Comparison of ENCODE assay signal across 28 mouse cellular contexts in genomic region chr2:102975358-102975945, GRCm38 (mm10).
DNase-seq lines count a peak whose midpoint lies in the region; ATAC-seq and TF ChIP-seq lines count a peak whose summit lies in the region.
"Had no signal": no experiment of that assay in that cellular context is flagged by ENCODE, and none has a peak within 500 bp of the region (broad histone marks: within the 10 kb centered on the region; RNA-seq: fewer than 3 reads in every experiment).

No protein-coding gene starts in this region.

- no peaks in the 10 kb centered on the region for H3K4me1 ChIP-seq in lung, embryonic 16.5 days (replicated peaks; ENCODE audit: control insufficient read depth, insufficient read depth, low read length)
- H3K4me1 ChIP-seq in lung, adult 2 months (ENCODE audit: control insufficient read depth, insufficient read depth, low read length): no peaks in the 10 kb centered on the region
- peaks cover 0 to 8% of the 10 kb centered on the region in 2 experiments; a peak in 1 of 4 replicates for H3K4me1 ChIP-seq in MEL (ENCODE audit: control insufficient read depth in 1 of 2, insufficient read depth in 2 of 2, low read length in 2 of 2)
- no peaks in the 10 kb centered on the region for H3K4me1 ChIP-seq in lung, postnatal 0 days (ENCODE audit: insufficient read depth, low read depth, low read length)
- no peaks in the 10 kb centered on the region for H3K4me1 ChIP-seq in hindbrain, postnatal 0 days (ENCODE audit: insufficient read depth, low read length)
- H3K4me1 ChIP-seq: hindbrain, embryonic 12.5 days; intestine, embryonic 15.5 days had no signal

- ATAC-seq in lung, embryonic 16.5 days (ENCODE audit: low read depth): peak; percentile 71
- peak; percentile 90 for ATAC-seq in lung, postnatal 0 days
- no peak for ATAC-seq in hindbrain, postnatal 0 days
- ATAC-seq: forebrain, embryonic 14.5 days; intestine, embryonic 15.5 days; liver, postnatal 0 days; midbrain, embryonic 16.5 days had no signal

- no peak overlapping the region for H3K4me2 ChIP-seq in lung, embryonic 16.5 days (ENCODE audit: low read depth, low read length)
- H3K4me2 ChIP-seq in lung, postnatal 0 days (replicated peaks; ENCODE audit: low read depth, low read length): no peak overlapping the region
- H3K4me2 ChIP-seq in hindbrain, postnatal 0 days (ENCODE audit: low read depth, low read length): no peak overlapping the region
- H3K4me2 ChIP-seq: heart, embryonic 11.5 days; hindbrain, embryonic 12.5 days; intestine, embryonic 15.5 days; limb, embryonic 12.5 days; liver, embryonic 11.5 days had no signal

- TF ChIP-seq RAD21 in MEL (IDR thresholded peaks at IDR 0.05; ENCODE audit: low read depth, low read length): no peak

- H3K4me3 ChIP-seq in lung, embryonic 16.5 days (ENCODE audit: low read length): no peak overlapping the region
- no peak overlapping the region for H3K4me3 ChIP-seq in lung, adult 2 months (replicated peaks; ENCODE audit: extremely low read depth, low read depth, low read length)
- H3K4me3 ChIP-seq in MEL (ENCODE audit: control insufficient read depth in 1 of 2, insufficient read depth in 1 of 2, low read depth in 2 of 2, low read length in 2 of 2): no peak overlapping the region
- H3K4me3 ChIP-seq in lung, postnatal 0 days (ENCODE audit: low read depth, low read length): no peak overlapping the region
- H3K4me3 ChIP-seq in hindbrain, postnatal 0 days (ENCODE audit: low read length): no peak overlapping the region
- H3K4me3 ChIP-seq: gastrocnemius, adult 2 months; hindbrain, embryonic 12.5 days; intestine, embryonic 15.5 days; limb, embryonic 12.5 days; myocyte had no signal

- no peak for DNase-seq in lung, adult 2 months
- peak; percentile 33 for DNase-seq in MEL (ENCODE audit: low read depth, low spot score)
- peak; percentile 78 for DNase-seq in lung, postnatal 0 days (ENCODE audit: low spot score)
- peak; percentile 19 for DNase-seq in naive thymus-derived CD4-positive, alpha-beta T cell, adult 2 months (ENCODE audit: low read depth)
- no peak for DNase-seq in kidney, postnatal 14 days
- DNase-seq in hindbrain, postnatal 0 days (ENCODE audit: low spot score): no peak
- DNase-seq: adrenal gland, adult 8-10 months; cerebellum, adult 2 months; cerebellum, postnatal 25 days; embryo, embryonic 11 days; gastrocnemius, adult 2 months; kidney, adult 8-10 months; kidney, postnatal 25 days; layer of hippocampus, postnatal 36 days; liver, postnatal 0 days; right cerebral cortex, postnatal 4 days; thymus, adult 2 months; thymus, postnatal 4 days had no signal

- no peaks in the 10 kb centered on the region for H3K27me3 ChIP-seq in lung, embryonic 16.5 days (ENCODE audit: control insufficient read depth, insufficient read depth, low read depth, low read length)
- H3K27me3 ChIP-seq in MEL (ENCODE audit: control insufficient read depth in 1 of 2, insufficient read depth in 2 of 2, low read length in 2 of 2): no peaks in the 10 kb centered on the region; a peak in 1 of 4 replicates
- no peaks in the 10 kb centered on the region for H3K27me3 ChIP-seq in lung, postnatal 0 days (replicated peaks; ENCODE audit: insufficient read depth, low read length)
- no peaks in the 10 kb centered on the region for H3K27me3 ChIP-seq in hindbrain, postnatal 0 days (ENCODE audit: insufficient read depth, low read length)
- H3K27me3 ChIP-seq: hindbrain, embryonic 12.5 days; intestine, embryonic 15.5 days; limb, embryonic 12.5 days had no signal

- H3K36me3 ChIP-seq in lung, embryonic 16.5 days (ENCODE audit: control insufficient read depth, insufficient read depth, low read length): no peaks in the 10 kb centered on the region
- H3K36me3 ChIP-seq in MEL (ENCODE audit: control insufficient read depth in 1 of 2, insufficient read depth in 2 of 2, low read length in 2 of 2): peaks cover 0 to 2% of the 10 kb centered on the region in 2 experiments; a peak in 1 of 4 replicates
- no peaks in the 10 kb centered on the region for H3K36me3 ChIP-seq in lung, postnatal 0 days (ENCODE audit: insufficient read depth, low read length)
- H3K36me3 ChIP-seq in hindbrain, postnatal 0 days (ENCODE audit: insufficient read depth, low read length): no peaks in the 10 kb centered on the region
- H3K36me3 ChIP-seq: hindbrain, embryonic 12.5 days; intestine, embryonic 15.5 days; limb, embryonic 12.5 days had no signal

- no peak for TF ChIP-seq CTCF in lung, adult 2 months (IDR thresholded peaks at IDR 0.05; ENCODE audit: insufficient read depth, low read length)
- TF ChIP-seq CTCF in MEL (IDR thresholded peaks at IDR 0.05 in 2 of 3, conservative IDR thresholded peaks at IDR 0.05 in 1 of 3; ENCODE audit: control insufficient read depth in 1 of 3, insufficient read depth in 1 of 3, low read depth in 2 of 3, low read length in 3 of 3, poor library complexity in 1 of 3, severe bottlenecking in 1 of 3): no peak
- no peak for TF ChIP-seq CTCF in lung, postnatal 0 days (IDR thresholded peaks at IDR 0.05)
- TF ChIP-seq CTCF in hindbrain, postnatal 0 days (IDR thresholded peaks at IDR 0.05; ENCODE audit: low read depth): no peak

- TF ChIP-seq POLR2A in lung, adult 2 months (IDR thresholded peaks at IDR 0.05; ENCODE audit: borderline replicate concordance, extremely low read depth, low read depth, low read length): no peak
- no peak for TF ChIP-seq POLR2A in MEL (IDR thresholded peaks at IDR 0.05; ENCODE audit: control insufficient read depth in 1 of 2, insufficient read depth in 1 of 2, low read depth in 1 of 2, low read length in 2 of 2, poor library complexity in 1 of 2)

- H3K79me2 ChIP-seq in MEL (ENCODE audit: control insufficient read depth, insufficient read depth, low read length, poor library complexity): no peaks in the 10 kb centered on the region

- TF ChIP-seq EP300 in MEL (IDR thresholded peaks at IDR 0.05; ENCODE audit: low read depth in 1 of 2, low read length in 2 of 2): peak in 1 of 2 experiments; percentile 55; a peak in 2 of 4 replicates
- no peak for TF ChIP-seq EP300 in lung, postnatal 0 days (IDR thresholded peaks at IDR 0.05)

- no peaks in the 10 kb centered on the region for H3K9me3 ChIP-seq in lung, embryonic 16.5 days (ENCODE audit: control insufficient read depth, low read length)
- no peaks in the 10 kb centered on the region for H3K9me3 ChIP-seq in MEL (replicated peaks; ENCODE audit: insufficient read depth, low read length)
- no peaks in the 10 kb centered on the region for H3K9me3 ChIP-seq in lung, postnatal 0 days (ENCODE audit: low read length)
- no peaks in the 10 kb centered on the region for H3K9me3 ChIP-seq in hindbrain, postnatal 0 days (ENCODE audit: low read length)
- H3K9me3 ChIP-seq: hindbrain, embryonic 12.5 days; intestine, embryonic 15.5 days; limb, embryonic 12.5 days had no signal

- H3K27ac ChIP-seq in lung, embryonic 16.5 days (ENCODE audit: low read length): no peak overlapping the region; the same call in 1 of the 2 replicates
- no peak overlapping the region for H3K27ac ChIP-seq in MEL (ENCODE audit: control insufficient read depth, low read depth, low read length)
- H3K27ac ChIP-seq in lung, postnatal 0 days (ENCODE audit: low read length): no peak overlapping the region
- H3K27ac ChIP-seq in hindbrain, postnatal 0 days: no peak overlapping the region
- H3K27ac ChIP-seq: gastrocnemius, adult 2 months; hindbrain, embryonic 12.5 days; intestine, embryonic 15.5 days; limb, embryonic 12.5 days; stomach, postnatal 0 days had no signal

- no peak overlapping the region for H3K9ac ChIP-seq in lung, embryonic 16.5 days (ENCODE audit: low read length)
- no peak overlapping the region for H3K9ac ChIP-seq in MEL (ENCODE audit: control insufficient read depth, low read depth, low read length, poor library complexity, severe bottlenecking)
- no peak overlapping the region for H3K9ac ChIP-seq in lung, postnatal 0 days (replicated peaks; ENCODE audit: low read depth)
- no peak overlapping the region for H3K9ac ChIP-seq in hindbrain, postnatal 0 days (replicated peaks; ENCODE audit: low read length)
- H3K9ac ChIP-seq: hindbrain, embryonic 12.5 days; intestine, embryonic 15.5 days; limb, embryonic 12.5 days; liver, postnatal 0 days had no signal

- 44% methylated on average over 5 of the region's 5 CpGs for WGBS in lung, embryonic 16.5 days
- 45% methylated on average over 5 of the region's 5 CpGs for WGBS in lung, adult 2 months
- 42% methylated on average over 5 of the region's 5 CpGs for WGBS in lung, postnatal 0 days
- 90% methylated on average over 5 of the region's 5 CpGs for WGBS in hindbrain, postnatal 0 days

TF ChIP-seq in MEL, 35 proteins besides CTCF, POLR2A, EP300 and RAD21:
- TF ChIP-seq USF1 (IDR thresholded peaks at IDR 0.05; ENCODE audit: low read depth, low read length): no peak
- peak; percentile 50 for TF ChIP-seq GATA1 (IDR thresholded peaks at IDR 0.05; ENCODE audit: low read depth, low read length)
- TF ChIP-seq NRF1 (IDR thresholded peaks at IDR 0.05; ENCODE audit: insufficient read depth, low read depth, low read length, poor library complexity, severe bottlenecking): no peak
- TF ChIP-seq MXI1 (IDR thresholded peaks at IDR 0.05; ENCODE audit: low read depth, low read length): no peak
- 0 out of 2 replicates have a peak, but pooled peaks have one; percentile 27 for TF ChIP-seq TCF12 (IDR thresholded peaks at IDR 0.05; ENCODE audit: low read depth, low read length)
- no peak for TF ChIP-seq MYC (IDR thresholded peaks at IDR 0.05; ENCODE audit: low read depth, low read length)
- TF ChIP-seq ETS1 (IDR thresholded peaks at IDR 0.05; ENCODE audit: low read depth, low read length): 0 out of 2 replicates have a peak, but pooled peaks have one; percentile 12
- no peak for TF ChIP-seq E2F4 (IDR thresholded peaks at IDR 0.05; ENCODE audit: borderline replicate concordance, low read depth, low read length)

Comparison
In these comparisons a context has a peak if more than half of its experiments do, and no peak if none do; other contexts are left out.
1. DNase-seq: peak in MEL (single experiment), lung, postnatal 0 days (single experiment) and naive thymus-derived CD4-positive, alpha-beta T cell, adult 2 months (single experiment); none in lung, adult 2 months (single experiment), kidney, postnatal 14 days (single experiment) and hindbrain, postnatal 0 days (single experiment).